Mouse (Mus musculus) spleen, postnatal 0 days (tissue): ENCODE results near the gene Mrpl40. TPM values are rescaled to one million over a fixed set of nuclear protein-coding genes. Genes with fewer than 3 reads are reported as not detected.

Experiments used
- polyA plus RNA-seq: library from polyadenylated mRNA; unstranded; fragments of >200 nt; fragmentation: Nextera tagmentation; extraction: Ambion mirVana; gene quantifications from 2 replicates; pipeline ENCODE4 v1.2.1, GENCODE M21; 2015

Gene Mrpl40
- 61.2 and 65.9 TPM in 2 replicates for polyA plus RNA-seq

DNA sequence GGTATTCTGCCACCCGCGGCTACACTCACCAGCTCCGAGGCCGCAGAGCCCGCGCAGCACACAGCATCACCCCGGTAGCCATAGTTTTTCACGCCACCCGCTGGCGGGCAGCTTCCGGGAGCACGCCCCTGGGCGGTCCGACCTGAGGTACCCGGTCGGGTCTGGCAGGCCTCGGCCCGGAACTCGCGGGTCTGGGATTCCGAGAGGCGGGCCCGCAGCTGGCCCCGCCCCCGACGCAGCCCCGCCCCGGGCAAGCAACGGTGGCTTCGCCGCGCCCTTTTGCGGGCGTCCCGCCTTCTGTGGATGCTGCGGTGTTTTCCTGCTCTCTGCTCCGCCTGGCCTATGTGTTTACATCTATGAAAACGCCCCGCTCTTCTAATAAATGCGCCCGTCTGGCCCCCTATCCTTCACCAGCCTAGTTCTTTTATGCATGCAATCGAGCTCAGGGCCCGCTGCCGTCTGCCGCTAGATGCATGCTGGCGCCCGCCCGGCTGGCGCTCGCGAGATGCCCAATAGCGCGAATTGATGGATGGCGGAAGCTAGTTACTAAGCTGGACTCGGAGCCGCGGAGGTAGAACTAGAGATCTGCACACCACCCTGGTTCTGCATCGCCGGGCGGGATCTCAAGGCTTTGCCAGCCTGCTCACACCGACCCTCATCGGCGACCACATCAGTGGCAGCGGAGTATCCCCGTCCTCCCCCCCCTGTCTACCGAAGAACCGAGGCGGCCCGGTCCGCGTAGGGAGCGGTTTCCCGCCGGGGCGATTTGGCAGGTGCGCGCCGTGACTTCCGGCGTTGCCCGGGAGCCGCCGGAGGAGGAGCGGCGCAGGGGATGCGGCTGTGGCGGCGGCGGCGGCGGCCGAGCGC lies at the start of gene Mrpl40, which contains the start of gene Hira:
Mrpl40 (minus strand) TSS at position 421 of the 867 bp plus-strand sequence.
Hira (plus strand) TSS at position 596 of the 867 bp plus-strand sequence.

DNA sequence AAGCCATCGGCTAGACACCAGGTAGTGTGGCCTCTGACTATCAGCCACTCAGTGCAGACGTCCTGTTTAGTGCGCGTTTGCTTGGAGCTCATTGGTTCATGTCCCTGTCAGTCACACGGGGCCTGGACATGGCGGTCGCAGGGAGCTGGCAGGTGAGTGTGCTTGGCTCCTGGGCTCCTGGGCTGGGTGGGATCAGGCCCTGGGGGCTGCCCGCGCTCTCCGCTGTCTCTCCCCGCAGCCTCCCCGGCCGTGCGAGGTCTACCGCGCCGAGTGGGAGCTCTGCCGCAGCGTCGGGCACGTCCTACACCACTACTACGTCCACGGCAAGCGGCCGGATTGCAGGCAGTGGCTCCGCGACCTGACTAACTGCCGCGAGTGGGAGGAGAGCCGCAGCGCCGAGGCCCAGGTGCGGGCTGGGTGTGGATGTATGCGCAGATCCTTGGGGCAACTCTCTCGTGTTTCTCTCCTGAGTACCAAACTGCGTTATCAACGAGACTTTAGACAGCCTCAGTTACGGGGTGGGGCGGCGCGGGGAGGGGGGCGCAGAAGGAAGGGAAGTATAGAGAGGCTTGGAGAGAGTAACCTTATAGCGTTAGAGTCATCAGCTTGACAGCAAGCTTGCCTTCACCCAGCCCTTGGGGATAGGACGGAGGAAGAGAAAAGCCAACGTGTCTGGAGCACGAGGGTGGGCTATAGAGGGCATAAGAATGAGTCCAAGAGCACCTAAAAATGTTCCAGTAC lies 40.0 kb downstream of the Mrpl40 start, which contains the start of the genes 2510002D24Rik and Gm28539:
2510002D24Rik (plus strand) TSS at position 111 of the 741 bp plus-strand sequence.
Gm28539 (plus strand) TSS at position 117 of the 741 bp plus-strand sequence.

Other genes with a start within 250 kb of the Mrpl40 start
- 4.3 and 6.2 TPM in 2 replicates for gene Sept5, start 246.9 kb downstream of the Mrpl40 start, polyA plus RNA-seq
- 52.9 and 74.4 TPM in 2 replicates for gene Cldn5, start 100.0 kb downstream of the Mrpl40 start, polyA plus RNA-seq
- 58.5 and 62.9 TPM in 2 replicates for gene Ufd1, start 65.1 kb downstream of the Mrpl40 start, polyA plus RNA-seq
- 43.8 and 49.9 TPM in 2 replicates for gene Cdc45, start 64.9 kb downstream of the Mrpl40 start, polyA plus RNA-seq
- 25.0 and 31.2 TPM in 2 replicates for gene 2510002D24Rik, start 40.3 kb downstream of the Mrpl40 start, polyA plus RNA-seq
- gene Gm28539, start 40.3 kb downstream of the Mrpl40 start, polyA plus RNA-seq: not detected in 2 replicates
- 10.1 and 10.8 TPM in 2 replicates for gene Hira, start 175 bp upstream of the Mrpl40 start, polyA plus RNA-seq